In genomic region chrX:114473782-114474731, GRCm38 (mm10) we compare ENCODE assay signal across 8 mouse cellular contexts. TPM values are rescaled to one million over a fixed set of nuclear protein-coding genes. Genes with fewer than 3 reads are reported as not detected.
DNase-seq lines count a peak whose midpoint lies in the region; ATAC-seq and TF ChIP-seq lines count a peak whose summit lies in the region.

TSS of gene Klhl4 (plus strand) at chrX:114474333.

- peak within 1 kb of the TSS; percentile 15 for H3K4me3 ChIP-seq in lung, embryonic 14.5 days (ENCODE audit: low read depth, low read length)
- H3K4me3 ChIP-seq in forebrain, postnatal 0 days (ENCODE audit: low read depth, low read length) = peak within 1 kb of the TSS; percentile 35
- peak within 1 kb of the TSS; percentile 40 for H3K4me3 ChIP-seq in hindbrain, embryonic 15.5 days
- peak within 1 kb of the TSS; percentile 42 for H3K4me3 ChIP-seq in midbrain, embryonic 10.5 days

- ATAC-seq in lung, embryonic 14.5 days (ENCODE audit: insufficient read depth) = peak; percentile 92
- ATAC-seq in forebrain, postnatal 0 days = peak; percentile 92
- ATAC-seq in hindbrain, embryonic 15.5 days (ENCODE audit: low FRiP score, low read depth) = peak; percentile 84; the same call in 1 of the 2 replicates

- H3K36me3 ChIP-seq in lung, embryonic 14.5 days (ENCODE audit: insufficient read depth) = no peaks in the 10 kb centered on the region
- H3K36me3 ChIP-seq in forebrain, postnatal 0 days (ENCODE audit: insufficient read depth) = no peaks in the 10 kb centered on the region
- H3K36me3 ChIP-seq in hindbrain, embryonic 15.5 days = no peaks in the 10 kb centered on the region
- H3K36me3 ChIP-seq in midbrain, embryonic 10.5 days = no peaks in the 10 kb centered on the region

- H3K27me3 ChIP-seq in lung, embryonic 14.5 days (ENCODE audit: insufficient read depth, low read length) = no peaks in the 10 kb centered on the region
- H3K27me3 ChIP-seq in forebrain, postnatal 0 days (ENCODE audit: insufficient read depth, low read length) = no peaks in the 10 kb centered on the region
- no peaks in the 10 kb centered on the region for H3K27me3 ChIP-seq in hindbrain, embryonic 15.5 days
- H3K27me3 ChIP-seq in midbrain, embryonic 10.5 days (ENCODE audit: low read depth, poor library complexity, severe bottlenecking) = no peaks in the 10 kb centered on the region

- peak within 1 kb of the TSS; percentile 45 for H3K4me2 ChIP-seq in lung, embryonic 14.5 days
- peak within 1 kb of the TSS; percentile 40 for H3K4me2 ChIP-seq in forebrain, postnatal 0 days (ENCODE audit: low read depth)
- peak within 1 kb of the TSS; percentile 50 for H3K4me2 ChIP-seq in hindbrain, embryonic 15.5 days

- TF ChIP-seq CTCF in lung, embryonic 14.5 days (IDR thresholded peaks at IDR 0.05; ENCODE audit: low read depth) = no peak
- no peak for TF ChIP-seq CTCF in forebrain, postnatal 0 days (IDR thresholded peaks at IDR 0.05; ENCODE audit: low read depth)

- H3K27ac ChIP-seq in lung, embryonic 14.5 days (ENCODE audit: low read depth) = peak within 1 kb of the TSS; percentile 24; the same call in 1 of the 2 replicates
- peak within 1 kb of the TSS; percentile 64 for H3K27ac ChIP-seq in forebrain, postnatal 0 days (ENCODE audit: low read depth, low read length)
- H3K27ac ChIP-seq in hindbrain, embryonic 15.5 days (replicated peaks) = peak within 1 kb of the TSS; percentile 62
- H3K27ac ChIP-seq in midbrain, embryonic 10.5 days (replicated peaks) = peak within 1 kb of the TSS; percentile 52; the same call in 1 of the 2 replicates

- no peaks in the 10 kb centered on the region for H3K9me3 ChIP-seq in lung, embryonic 14.5 days (ENCODE audit: low read depth, low read length)
- H3K9me3 ChIP-seq in forebrain, postnatal 0 days (ENCODE audit: low read length) = no peaks in the 10 kb centered on the region
- H3K9me3 ChIP-seq in hindbrain, embryonic 15.5 days = no peaks in the 10 kb centered on the region
- H3K9me3 ChIP-seq in midbrain, embryonic 10.5 days (replicated peaks) = no peaks in the 10 kb centered on the region

- peak; percentile 58 for DNase-seq in lung, embryonic 14.5 days
- DNase-seq in lung, postnatal 4 days = no peak
- DNase-seq in forebrain, postnatal 0 days = peak; percentile 48
- DNase-seq in layer of hippocampus, postnatal 36 days = peak; percentile 3 to 5
- peak; percentile 16 for DNase-seq in midbrain, embryonic 10.5 days (ENCODE audit: low spot score)
- DNase-seq in telencephalon, adult 2 months (ENCODE audit: low read depth, low spot score) = peak; percentile 44
- no peak for DNase-seq in cerebellum, adult 9-10 months

- H3K4me1 ChIP-seq in lung, embryonic 14.5 days (ENCODE audit: insufficient read depth) = no peaks in the 10 kb centered on the region
- no peaks in the 10 kb centered on the region for H3K4me1 ChIP-seq in forebrain, postnatal 0 days (ENCODE audit: insufficient read depth)
- no peaks in the 10 kb centered on the region for H3K4me1 ChIP-seq in hindbrain, embryonic 15.5 days (replicated peaks)
- 0 out of 2 replicates have a peak, but pooled peaks cover 5% of the 10 kb centered on the region for H3K4me1 ChIP-seq in midbrain, embryonic 10.5 days

- H3K9ac ChIP-seq in lung, embryonic 14.5 days = no peak within 1 kb of the TSS
- peak within 1 kb of the TSS; percentile 31; the same call in 1 of the 2 replicates for H3K9ac ChIP-seq in forebrain, postnatal 0 days
- H3K9ac ChIP-seq in hindbrain, embryonic 15.5 days = 0 out of 2 replicates have a peak within 1 kb of the TSS, but pooled peaks have one; percentile 27

- 22% methylated on average over 14 of the region's 14 CpGs for WGBS in lung, embryonic 14.5 days
- WGBS in forebrain, postnatal 0 days = 41% methylated on average over 14 of the region's 14 CpGs
- WGBS in hindbrain, embryonic 15.5 days = 37% methylated on average over 14 of the region's 14 CpGs
- 37% methylated on average over 14 of the region's 14 CpGs for WGBS in midbrain, embryonic 10.5 days

RNA-seq across cellular contexts. Expression of gene Klhl4, which starts in this region (rescaled TPM):
- polyA plus RNA-seq in lung, embryonic 14.5 days (2014; fragmentation: Nextera tagmentation; extraction: Ambion mirVana) = 20.6 and 22.6 TPM in 2 replicates
- total RNA-seq in forebrain, postnatal 0 days (2014; rRNA removed) = 10.4 and 13.2 TPM in 2 replicates
- 7.4 and 8.5 TPM in 2 replicates for polyA plus RNA-seq in forebrain, postnatal 0 days (2015; fragmentation: Nextera tagmentation; extraction: Ambion mirVana)
- polyA plus RNA-seq in hindbrain, embryonic 15.5 days (2015; fragmentation: Nextera tagmentation; extraction: Ambion mirVana) = 9.2 and 10.7 TPM in 2 replicates
- 1 to 10 TPM; 5.5 to 6.3 TPM for total RNA-seq in layer of hippocampus, postnatal 36 days (2021)
- polyA plus RNA-seq in midbrain, embryonic 10.5 days (2016; fragmentation: Nextera tagmentation; extraction: Ambion mirVana) = 2.9 and 3.4 TPM in 2 replicates

Comparison
In these comparisons a context has a peak if more than half of its experiments do, and no peak if none do; other contexts are left out.
1. DNase-seq: peak in lung, embryonic 14.5 days (single experiment), forebrain, postnatal 0 days (single experiment), layer of hippocampus, postnatal 36 days (2 of 2), midbrain, embryonic 10.5 days (single experiment) and telencephalon, adult 2 months (single experiment); none in lung, postnatal 4 days (0 of 2) and cerebellum, adult 9-10 months (single experiment).
2. Peak in every context shown above with its lines, with median percentiles within 50 percentile points of each other: ATAC-seq, H3K27ac ChIP-seq, H3K4me2 ChIP-seq and H3K4me3 ChIP-seq.